Mouse (Mus musculus) forebrain, embryonic 11.5 days (tissue): Measurements from ENCODE around the gene Hmgxb4. TPM values are rescaled to one million over a fixed set of nuclear protein-coding genes. Genes with fewer than 3 reads are reported as not detected.

Source experiments
- ATAC-seq: fragments of 200-750 bp; cut with Nextera tagmentation; replicated peaks from 2 replicates; pipeline ENCODE4 v1.8.0; 2017; ENCODE audit warnings: moderate TSS enrichment; ENCODE audit not compliant: low FRiP score
- DNase-seq: peaks from one replicate; pipeline ENCODE4 v3.0.0-alpha.2; 2017; ENCODE audit warnings: low spot score
- H3K27ac ChIP-seq: fragments of 300-500 bp; sonication (generic); 2 replicates; pipeline ENCODE4 v1.5.1; 2014; ENCODE audit warnings: low read depth, low read length
- H3K27me3 ChIP-seq: fragments of 300-500 bp; sonication (generic); 2 replicates; pipeline ENCODE4 v1.6.1; 2014; ENCODE audit warnings: mild to moderate bottlenecking, low read length, mixed read lengths; ENCODE audit not compliant: control insufficient read depth, insufficient read depth
- H3K36me3 ChIP-seq: fragments of 300-500 bp; sonication (generic); 2 replicates; pipeline ENCODE4 v1.6.1; 2014; ENCODE audit warnings: mild to moderate bottlenecking, low read length, moderate library complexity, mixed read lengths; ENCODE audit not compliant: control insufficient read depth, insufficient read depth
- H3K4me1 ChIP-seq: fragments of 300-500 bp; sonication (generic); replicated peaks from 2 replicates; pipeline ENCODE4 v1.6.1; 2014; ENCODE audit warnings: low read length, mixed read lengths; ENCODE audit not compliant: control insufficient read depth, insufficient read depth
- H3K4me2 ChIP-seq: fragments of 300-500 bp; sonication (generic); 2 replicates; pipeline ENCODE4 v1.6.1; 2014; ENCODE audit warnings: low read depth, mild to moderate bottlenecking, low read length, moderate library complexity, mixed read lengths; ENCODE audit not compliant: severe bottlenecking
- H3K4me3 ChIP-seq: fragments of 300-500 bp; sonication (generic); 2 replicates; pipeline ENCODE4 v1.5.1; 2014; ENCODE audit warnings: low read depth, low read length
- H3K9ac ChIP-seq: fragments of 300-500 bp; sonication (generic); 2 replicates; pipeline ENCODE4 v1.6.1; 2014; ENCODE audit warnings: low read length
- H3K9me3 ChIP-seq: fragments of 300-500 bp; sonication (generic); 2 replicates; pipeline ENCODE4 v1.6.1; 2016; ENCODE audit warnings: low read length, mixed read lengths; ENCODE audit not compliant: control insufficient read depth
- WGBS: fragments of 180-500 bp; shearing (Covaris S2); extraction: QIAGEN DNeasy Blood & Tissue Kit; methylation state at CpG from one replicate; pipeline ENCODE4 v1.1.7; 2014; 5-methylcytosine and 5-hydroxymethylcytosine counted together
- polyA plus RNA-seq: library from polyadenylated mRNA; unstranded; fragments of >200 nt; fragmentation: Nextera tagmentation; extraction: Ambion mirVana; gene quantifications from 2 replicates; pipeline ENCODE4 v1.2.1, GENCODE M21; 2014

The Hmgxb4 gene
- polyA plus RNA-seq, 1 experiment from 2014 or later = 54.5 TPM

DNA sequence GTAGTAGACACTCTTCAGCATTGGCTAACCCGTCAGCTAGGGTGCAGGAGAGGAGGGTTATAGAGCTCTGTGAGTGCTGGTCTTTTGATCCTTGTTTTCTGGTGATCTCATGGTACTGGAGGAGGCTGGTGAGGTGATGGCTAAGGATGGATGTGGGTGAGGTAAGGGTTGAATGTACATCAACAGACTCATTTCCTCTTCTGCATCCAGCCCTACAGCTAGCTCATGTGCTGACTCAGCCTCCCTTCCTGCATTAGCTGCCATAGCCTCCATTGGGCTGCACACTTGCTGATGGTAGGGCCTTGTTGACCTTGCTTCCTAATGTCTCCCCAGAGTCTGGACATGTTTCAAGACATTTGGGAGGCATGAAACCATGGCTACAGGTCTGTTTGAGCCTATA, 49.8 kb downstream of the Hmgxb4 start:
- ATAC-seq = no peak
- no peak overlapping the region for H3K4me2 ChIP-seq
- H3K9me3 ChIP-seq = no peaks in the 10 kb centered on the region
- no peak overlapping the region for H3K9ac ChIP-seq
- H3K36me3 ChIP-seq = no peaks in the 10 kb centered on the region
- 93% methylated on average over 1 of the region's 1 CpGs for WGBS
- no peaks in the 10 kb centered on the region for H3K4me1 ChIP-seq
- H3K4me3 ChIP-seq = no peak overlapping the region
- H3K27me3 ChIP-seq = no peaks in the 10 kb centered on the region
- no peak overlapping the region for H3K27ac ChIP-seq
- DNase-seq = no peak

DNA sequence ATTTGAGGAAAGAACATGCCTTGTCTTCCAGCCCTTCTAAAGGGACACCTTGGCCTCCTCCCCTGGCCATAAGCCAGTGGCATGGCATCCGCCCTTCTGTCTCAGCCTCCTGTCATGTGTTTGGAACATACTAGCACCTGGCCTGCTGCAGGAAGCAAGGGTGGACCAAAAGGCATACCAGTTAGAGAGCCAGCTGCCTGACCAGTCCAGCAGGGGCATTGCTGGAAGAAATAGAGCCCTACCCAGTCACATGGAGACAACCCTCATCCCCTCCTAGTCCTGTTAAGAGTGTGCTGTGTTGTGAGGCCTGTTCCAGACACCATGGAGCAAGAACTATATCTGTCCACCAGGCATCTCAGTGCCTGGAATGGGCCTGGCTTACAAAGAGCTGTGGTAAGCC, 53.1 kb downstream of the Hmgxb4 start:
- Histone ChIP-seq H3K4me3 (no peak overlapping the region), H3K4me2 (no peak overlapping the region), H3K9me3 (no peaks in the 10 kb centered on the region), H3K4me1 (no peaks in the 10 kb centered on the region), H3K36me3 (no peaks in the 10 kb centered on the region), H3K27me3 (no peaks in the 10 kb centered on the region), H3K9ac (no peak overlapping the region), H3K27ac (no peak overlapping the region)
- DNase-seq = no peak
- 85% methylated on average over 1 of the region's 1 CpGs for WGBS
- ATAC-seq = no peak

DNA sequence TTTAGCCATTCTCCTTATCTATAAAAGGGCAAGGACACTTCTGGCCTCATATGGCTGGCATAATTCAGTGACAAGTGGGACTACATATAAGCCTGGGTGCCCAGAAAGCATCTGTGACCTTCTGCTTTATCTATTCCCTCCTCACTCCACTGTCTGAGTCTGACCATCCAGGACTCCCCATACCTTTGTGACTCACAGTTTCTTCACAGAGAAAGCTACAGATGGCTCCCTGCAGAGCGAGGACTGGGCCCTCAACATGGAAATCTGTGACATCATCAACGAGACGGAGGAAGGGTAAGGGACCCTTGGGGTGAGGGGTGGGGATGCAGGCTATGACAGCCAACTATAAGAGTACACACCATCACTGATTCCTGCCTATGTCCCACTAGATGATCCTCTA, 54.6 kb downstream of the Hmgxb4 start:
- no peak overlapping the region for H3K9ac ChIP-seq
- no peak overlapping the region for H3K4me3 ChIP-seq
- H3K4me1 ChIP-seq = no peaks in the 10 kb centered on the region
- no peaks in the 10 kb centered on the region for H3K27me3 ChIP-seq
- H3K4me2 ChIP-seq = no peak overlapping the region
- whole genome bisulfite sequencing = 88% methylated on average over 3 of the region's 3 CpGs
- H3K27ac ChIP-seq = no peak overlapping the region
- DNase-seq (no peak), ATAC-seq (no peak)
- H3K36me3 ChIP-seq = no peaks in the 10 kb centered on the region
- H3K9me3 ChIP-seq = no peaks in the 10 kb centered on the region

DNA sequence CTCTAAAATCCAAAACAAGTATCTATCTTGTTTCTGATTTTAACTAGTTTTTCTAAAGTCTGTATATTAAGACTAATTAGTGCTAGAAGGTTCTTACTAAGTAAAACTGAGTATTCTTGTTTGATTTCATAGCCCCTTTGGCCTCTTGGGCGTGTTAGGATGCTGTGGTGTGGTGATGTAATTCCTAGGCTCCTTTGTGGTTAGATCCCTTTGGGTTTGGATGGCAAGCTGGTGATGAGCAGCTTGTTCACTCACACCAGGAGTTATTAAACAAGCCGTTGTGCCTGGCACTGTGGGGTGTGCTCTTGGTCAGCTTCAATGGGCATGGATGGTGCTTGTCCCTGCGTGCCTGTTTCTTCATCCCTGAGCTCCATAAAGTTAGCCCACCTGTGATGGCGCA, 60.2 kb downstream of the Hmgxb4 start:
- Histone ChIP-seq H3K4me1 (no peaks in the 10 kb centered on the region), H3K36me3 (no peaks in the 10 kb centered on the region), H3K9me3 (no peaks in the 10 kb centered on the region), H3K9ac (no peak overlapping the region), H3K4me2 (no peak overlapping the region), H3K4me3 (no peak overlapping the region), H3K27me3 (no peaks in the 10 kb centered on the region), H3K27ac (no peak overlapping the region)
- WGBS = 84% methylated on average over 4 of the region's 4 CpGs
- DNase-seq (no peak), ATAC-seq (no peak)

DNA sequence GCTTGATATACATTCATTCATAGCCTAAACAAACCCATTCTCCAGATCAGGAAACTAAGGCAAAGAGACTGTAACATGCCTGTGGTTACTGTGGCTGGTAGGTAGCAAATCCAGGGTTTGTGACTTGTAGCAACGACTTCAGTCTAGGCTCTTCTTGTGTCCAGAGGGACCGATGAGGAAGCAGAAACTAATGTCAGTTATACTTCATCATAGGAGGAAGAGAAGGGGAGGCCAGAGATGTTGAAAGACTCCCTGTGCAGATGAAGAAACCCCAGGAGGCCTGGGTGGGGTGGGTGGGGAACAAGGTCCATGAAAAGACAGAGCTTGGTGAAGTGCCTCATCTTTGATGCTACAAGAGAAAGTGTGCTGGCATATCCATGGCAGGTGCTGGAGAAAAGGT, 62.5 kb downstream of the Hmgxb4 start:
- WGBS = 91% methylated on average over 2 of the region's 2 CpGs
- no peaks in the 10 kb centered on the region for H3K4me1 ChIP-seq
- no peak for ATAC-seq
- H3K27ac ChIP-seq = no peak overlapping the region
- no peaks in the 10 kb centered on the region for H3K36me3 ChIP-seq
- H3K9me3 ChIP-seq = no peaks in the 10 kb centered on the region
- H3K27me3 ChIP-seq = no peaks in the 10 kb centered on the region
- H3K4me3 ChIP-seq = no peak overlapping the region
- no peak for DNase-seq
- H3K4me2 ChIP-seq = no peak overlapping the region
- H3K9ac ChIP-seq = no peak overlapping the region

DNA sequence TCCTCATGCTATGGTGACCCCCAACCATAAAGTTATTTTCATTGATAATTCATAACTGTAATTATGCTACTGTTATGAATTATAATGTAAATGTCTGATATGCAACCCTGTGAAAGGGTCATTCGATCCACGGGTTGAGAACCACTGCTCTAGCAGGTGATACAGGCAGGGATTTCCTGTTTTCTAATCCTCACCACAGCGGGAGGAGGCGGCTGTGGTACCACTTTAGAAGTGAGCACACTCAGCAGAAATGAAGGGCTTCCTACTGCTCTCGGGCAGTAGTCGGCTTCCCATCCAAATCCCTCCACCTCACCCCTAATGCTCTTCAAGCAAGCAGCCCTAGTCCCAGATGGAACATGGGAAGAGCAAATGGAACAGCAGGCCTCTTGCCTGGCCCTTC, 66.9 kb downstream of the Hmgxb4 start:
- H3K4me3 ChIP-seq = no peak overlapping the region
- ATAC-seq = no peak
- H3K27ac ChIP-seq = no peak overlapping the region

DNA sequence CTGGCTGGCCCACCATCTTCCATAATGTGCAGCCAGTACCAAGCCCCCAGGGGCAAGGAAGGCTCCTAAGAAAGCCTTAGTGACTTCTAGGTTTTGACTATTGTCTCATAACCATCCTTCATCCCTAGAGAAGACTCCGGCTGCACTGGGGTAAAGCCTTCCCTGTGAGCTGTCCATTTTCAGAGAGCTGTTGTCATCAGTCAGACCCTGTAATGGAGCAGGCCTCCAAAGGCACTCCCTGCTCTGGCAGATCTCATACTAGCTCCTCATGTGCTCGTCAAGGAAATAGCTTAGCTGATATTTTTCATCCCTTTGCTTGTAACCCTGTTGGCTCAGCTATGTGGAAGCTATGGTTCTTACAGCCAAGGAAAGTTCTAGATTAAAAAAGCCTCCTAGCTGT, 67.7 kb downstream of the Hmgxb4 start:
- no peaks in the 10 kb centered on the region for H3K36me3 ChIP-seq
- no peaks in the 10 kb centered on the region for H3K27me3 ChIP-seq
- DNase-seq = no peak

More for the DNA sequence above, 66.9 kb downstream of the Hmgxb4 start:
- no peaks in the 10 kb centered on the region for H3K9me3 ChIP-seq
- no peaks in the 10 kb centered on the region for H3K36me3 ChIP-seq
- H3K4me1 ChIP-seq = no peaks in the 10 kb centered on the region
- DNase-seq = no peak
- H3K27me3 ChIP-seq = no peaks in the 10 kb centered on the region
- H3K9ac ChIP-seq = no peak overlapping the region
- 86% methylated on average over 6 of the region's 6 CpGs for whole genome bisulfite sequencing
- no peak overlapping the region for H3K4me2 ChIP-seq

DNA sequence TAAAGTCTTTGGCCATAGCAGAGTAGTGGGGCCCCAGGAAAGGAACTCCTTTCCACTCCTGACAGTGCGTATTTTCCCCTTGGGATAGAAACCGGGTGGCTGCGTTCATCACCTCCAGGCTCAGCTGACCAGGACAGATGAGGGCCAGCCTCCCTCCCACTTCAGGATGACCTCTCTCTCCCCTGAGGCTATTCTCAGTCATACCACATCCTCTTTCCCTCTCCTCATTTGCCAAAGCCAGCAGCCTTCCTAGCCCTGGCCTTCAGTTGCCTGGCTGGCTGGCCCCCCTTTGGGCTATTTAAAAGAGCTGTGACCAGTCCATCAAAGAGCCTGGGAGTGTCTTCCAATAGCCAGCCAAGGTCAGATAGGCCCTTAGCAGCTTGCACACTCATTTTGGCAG, 70.1 kb downstream of the Hmgxb4 start:
- WGBS = 83% methylated on average over 3 of the region's 3 CpGs
- no peak for ATAC-seq
- Histone ChIP-seq H3K27ac (no peak overlapping the region), H3K36me3 (no peaks in the 10 kb centered on the region), H3K4me1 (no peaks in the 10 kb centered on the region), H3K9me3 (no peaks in the 10 kb centered on the region), H3K9ac (no peak overlapping the region), H3K4me3 (no peak overlapping the region), H3K27me3 (no peaks in the 10 kb centered on the region), H3K4me2 (no peak overlapping the region)
- DNase-seq = no peak

More for the DNA sequence above, 67.7 kb downstream of the Hmgxb4 start:
- no peaks in the 10 kb centered on the region for H3K9me3 ChIP-seq
- H3K27ac ChIP-seq = no peak overlapping the region
- no peak overlapping the region for H3K9ac ChIP-seq
- H3K4me2 ChIP-seq = no peak overlapping the region
- no peaks in the 10 kb centered on the region for H3K4me1 ChIP-seq
- no peak overlapping the region for H3K4me3 ChIP-seq
- WGBS = 83% methylated on average over 2 of the region's 2 CpGs
- no peak for ATAC-seq

DNA sequence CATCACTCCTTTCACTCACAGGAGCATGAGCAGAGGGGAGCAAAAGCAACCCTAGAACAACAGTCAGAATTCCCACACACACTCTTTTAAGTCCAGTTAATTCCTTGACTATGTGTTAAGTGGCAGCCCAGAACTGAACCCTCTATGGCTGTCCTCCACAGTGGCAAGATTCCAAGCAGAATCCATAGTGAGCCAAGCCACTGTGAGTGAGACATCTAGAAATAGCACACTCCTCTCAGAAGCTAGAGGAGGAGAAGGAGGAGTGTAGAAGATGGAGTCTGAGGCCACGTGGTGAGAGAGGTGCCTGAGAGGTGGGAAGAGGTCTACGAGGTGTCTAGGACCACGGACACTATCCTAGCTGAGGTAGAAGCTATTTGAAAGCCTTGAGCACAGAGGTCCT, 71.6 kb downstream of the Hmgxb4 start:
- no peak overlapping the region for H3K4me3 ChIP-seq
- H3K4me2 ChIP-seq = no peak overlapping the region
- 87% methylated on average over 3 of the region's 3 CpGs for WGBS
- ATAC-seq = no peak
- no peaks in the 10 kb centered on the region for H3K36me3 ChIP-seq
- no peak overlapping the region for H3K9ac ChIP-seq
- no peaks in the 10 kb centered on the region for H3K9me3 ChIP-seq
- no peaks in the 10 kb centered on the region for H3K4me1 ChIP-seq
- no peaks in the 10 kb centered on the region for H3K27me3 ChIP-seq
- H3K27ac ChIP-seq = no peak overlapping the region
- DNase-seq = no peak
